Mouse (Mus musculus): ENCODE measurements around the gene Swi5. TPM values are rescaled to one million over a fixed set of nuclear protein-coding genes. Genes with fewer than 3 reads are reported as not detected.

Swi5 gene
- 100 to 1,000 TPM; 213 to 214 TPM for total RNA-seq (2021)

GRCm38 (mm10) chr2:32287923-32288367, at the start of gene Swi5:
TSS of gene Swi5 (minus strand) at chr2:32288075.
- DNase-seq (ENCODE audit: low spot score in 2 of 2): peak; percentile 97 to 99
- intact Hi-C loops (cut with DNase I): loop anchor here (1.0 to 5.0 kb wide), 2 partner anchors 28 to 151 kb away; partner anchors contain the start of gene Uck1

GRCm38 (mm10) chr2:32335888-32336287, 48.0 kb upstream of the Swi5 start:
- intact Hi-C loops (cut with DNase I): no loop called here
- no peak for DNase-seq (ENCODE audit: low spot score in 2 of 2)

GRCm38 (mm10) chr2:32332159-32332558, 44.3 kb upstream of the Swi5 start:
- intact Hi-C loops (cut with DNase I): no loop called here
- no peak for DNase-seq (ENCODE audit: low spot score in 2 of 2)

DNA sequence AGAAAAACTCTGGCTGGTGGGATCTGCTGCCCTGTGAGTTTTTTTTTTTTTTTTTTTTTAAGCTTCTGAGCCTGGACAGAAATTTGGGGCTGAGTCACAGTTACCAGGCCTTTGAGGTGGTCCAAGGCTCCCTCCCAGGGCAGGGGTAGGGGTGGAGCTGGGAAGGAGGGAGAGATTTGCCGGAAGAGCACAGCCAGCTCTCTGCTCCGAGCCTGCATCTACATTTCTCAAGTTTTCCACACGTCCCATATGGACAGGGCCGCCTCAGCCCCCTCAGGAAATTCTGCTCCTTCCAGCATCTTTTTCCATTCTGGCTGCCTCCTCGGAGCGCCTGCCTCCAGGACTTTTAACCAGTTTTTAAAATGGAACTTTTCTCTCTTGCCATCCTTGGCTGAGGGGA, 41.7 kb upstream of the Swi5 start:
- intact Hi-C loops (cut with DNase I): no loop called here
- peak in 1 of 2 experiments; percentile 73 for DNase-seq (ENCODE audit: low spot score in 2 of 2)

- intact Hi-C loops (cut with DNase I): no loop called here
Measured at GRCm38 (mm10) chr2:32328911-32329460, 41.1 kb upstream of the Swi5 start.

DNA sequence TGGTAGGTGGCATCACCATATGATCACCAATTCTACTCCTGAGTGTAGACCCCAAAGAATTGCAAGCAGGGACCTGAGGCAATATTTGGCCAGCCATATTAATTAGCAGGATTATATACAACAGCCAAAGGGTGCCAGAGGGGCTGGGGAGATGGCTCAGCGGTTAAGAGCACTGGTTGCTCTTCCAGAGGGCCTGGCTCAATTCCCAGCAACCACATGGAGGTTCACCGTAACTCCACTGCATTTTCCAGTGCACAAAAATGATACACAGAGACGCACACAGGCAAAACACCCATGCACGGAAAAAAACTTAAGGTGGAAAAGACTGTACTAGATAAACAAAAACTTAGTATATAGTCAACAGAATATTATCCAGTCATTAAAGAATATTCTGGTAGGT, 39.3 kb upstream of the Swi5 start:
- no peak for DNase-seq (ENCODE audit: low spot score in 2 of 2)
- intact Hi-C loops (cut with DNase I): no loop called here

More at GRCm38 (mm10) chr2:32328911-32329460, 41.1 kb upstream of the Swi5 start:
- no peak for DNase-seq (ENCODE audit: low spot score in 2 of 2)

GRCm38 (mm10) chr2:32325342-32325741, 37.5 kb upstream of the Swi5 start:
- intact Hi-C loops (cut with DNase I): no loop called here
- DNase-seq (ENCODE audit: low spot score in 2 of 2): no peak

DNA sequence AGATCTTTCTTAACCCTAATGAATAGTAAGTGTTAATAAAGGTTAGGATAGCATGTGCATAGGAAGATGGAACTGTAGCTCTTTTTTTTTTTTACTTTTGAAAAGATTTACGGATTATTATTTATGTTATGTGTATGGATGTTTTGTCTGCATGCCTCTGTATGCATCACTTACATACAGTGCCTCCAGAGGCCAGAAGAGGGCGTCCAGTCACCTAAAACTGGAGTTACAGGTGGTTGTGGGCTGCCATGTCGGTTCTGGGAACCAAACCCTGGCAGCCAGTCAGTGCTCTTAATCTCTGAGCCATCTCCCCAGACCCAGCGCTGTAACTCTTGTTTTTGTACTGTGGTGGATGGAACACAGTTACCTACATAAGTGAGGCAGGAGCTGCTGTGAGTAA, 36.4 kb upstream of the Swi5 start:
- intact Hi-C loops (cut with DNase I): no loop called here
- no peak for DNase-seq (ENCODE audit: low spot score in 2 of 2)

GRCm38 (mm10) chr2:32322754-32323741, 35.2 kb upstream of the Swi5 start:
- no peak for DNase-seq (ENCODE audit: low spot score in 2 of 2)
- intact Hi-C loops (cut with DNase I): no loop called here

- no peak for DNase-seq (ENCODE audit: low spot score in 2 of 2)
- intact Hi-C loops (cut with DNase I): no loop called here
Measured at GRCm38 (mm10) chr2:32321591-32322298, 33.9 kb upstream of the Swi5 start.

- intact Hi-C loops (cut with DNase I): no loop called here
- DNase-seq (ENCODE audit: low spot score in 2 of 2): no peak
Measured at GRCm38 (mm10) chr2:32320721-32321120, 32.8 kb upstream of the Swi5 start.

- intact Hi-C loops (cut with DNase I): no loop called here
- DNase-seq (ENCODE audit: low spot score in 2 of 2): no peak
Measured at GRCm38 (mm10) chr2:32319586-32320580, 32.0 kb upstream of the Swi5 start.

DNA sequence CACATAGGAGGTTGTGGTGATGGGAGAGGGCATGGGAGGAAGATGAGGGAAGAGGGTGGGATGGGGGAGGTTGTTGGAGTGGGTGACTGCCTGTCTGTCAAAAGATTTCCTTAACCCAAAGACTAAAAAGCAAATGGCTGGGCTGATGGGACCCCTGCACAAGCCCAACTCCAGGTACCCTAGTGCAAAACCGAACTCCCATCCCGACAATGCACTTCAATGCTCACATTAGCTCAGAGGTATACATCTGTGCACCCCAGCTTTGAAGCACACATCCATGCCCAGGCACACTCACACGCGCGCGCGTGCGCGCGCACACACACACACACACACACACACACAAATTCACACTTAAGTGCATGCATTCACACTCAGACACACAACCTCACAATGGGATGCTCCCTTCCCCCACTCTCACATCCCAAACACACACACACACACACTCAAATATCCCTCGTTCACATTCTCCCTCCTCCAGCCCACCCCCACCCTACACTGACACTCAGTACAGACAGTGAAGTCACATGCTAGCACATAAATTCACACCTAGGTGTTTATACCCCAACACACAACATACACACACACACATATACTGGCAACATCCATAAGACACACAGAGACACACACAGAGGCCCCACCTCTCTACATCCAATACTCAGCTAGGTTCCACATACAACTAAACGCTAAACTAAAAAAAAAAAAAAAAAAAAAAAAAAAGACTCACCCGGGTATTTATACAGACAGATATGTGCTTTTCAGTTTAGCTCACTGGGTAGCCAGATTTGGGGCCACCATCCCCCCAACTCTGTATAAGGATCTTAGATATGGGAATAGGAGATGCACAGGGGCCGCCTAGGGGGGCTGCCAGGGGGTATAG, 31.1 kb upstream of the Swi5 start:
- no peak for DNase-seq (ENCODE audit: low spot score in 2 of 2)
- intact Hi-C loops (cut with DNase I): no loop called here

- intact Hi-C loops (cut with DNase I): no loop called here
- no peak for DNase-seq (ENCODE audit: low spot score in 2 of 2)
Measured at GRCm38 (mm10) chr2:32317791-32318417, 30.0 kb upstream of the Swi5 start.

DNA sequence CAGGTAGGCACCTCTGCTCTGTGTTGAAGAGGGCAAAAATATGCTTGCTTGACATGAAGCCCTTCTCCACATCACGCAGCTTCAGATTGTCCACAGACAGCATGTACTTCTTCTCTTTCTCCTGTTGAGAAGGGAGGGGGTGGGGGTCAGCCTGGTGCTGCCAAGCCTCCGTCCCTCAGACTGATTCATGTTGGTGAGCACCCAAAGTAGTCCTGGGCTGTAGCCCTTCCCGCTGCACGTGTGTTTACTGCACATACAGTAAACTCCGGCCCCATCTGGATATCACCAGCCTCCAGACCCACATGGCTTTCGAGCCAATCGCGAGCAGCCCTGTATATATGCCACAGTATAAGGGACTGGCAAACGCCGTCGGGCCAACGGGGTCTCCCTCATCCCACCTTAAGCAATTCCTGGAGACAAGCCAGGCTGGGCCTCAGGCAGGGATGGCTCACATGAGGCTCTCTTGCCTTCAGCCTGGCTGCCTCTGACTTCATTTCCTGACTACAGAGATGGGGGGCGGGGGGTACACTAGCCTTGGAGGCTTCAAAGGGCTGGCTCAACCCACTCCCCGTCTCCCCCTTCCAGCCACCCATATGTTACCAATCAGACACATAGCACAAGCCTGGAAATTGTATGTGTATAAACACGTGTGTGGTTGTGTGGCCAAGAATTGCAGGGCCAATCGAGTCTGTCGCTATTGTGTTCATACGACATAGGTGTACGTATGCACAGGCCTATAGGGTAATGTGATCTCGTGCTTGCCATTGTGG, 29.2 kb upstream of the Swi5 start:
- intact Hi-C loops (cut with DNase I): no loop called here

GRCm38 (mm10) chr2:32315751-32316150, 27.9 kb upstream of the Swi5 start:
- intact Hi-C loops (cut with DNase I): no loop called here
- peak in 1 of 2 experiments; percentile 70 for DNase-seq (ENCODE audit: low spot score in 2 of 2)

More for the DNA sequence above, 29.2 kb upstream of the Swi5 start:
- no peak for DNase-seq (ENCODE audit: low spot score in 2 of 2)

DNA sequence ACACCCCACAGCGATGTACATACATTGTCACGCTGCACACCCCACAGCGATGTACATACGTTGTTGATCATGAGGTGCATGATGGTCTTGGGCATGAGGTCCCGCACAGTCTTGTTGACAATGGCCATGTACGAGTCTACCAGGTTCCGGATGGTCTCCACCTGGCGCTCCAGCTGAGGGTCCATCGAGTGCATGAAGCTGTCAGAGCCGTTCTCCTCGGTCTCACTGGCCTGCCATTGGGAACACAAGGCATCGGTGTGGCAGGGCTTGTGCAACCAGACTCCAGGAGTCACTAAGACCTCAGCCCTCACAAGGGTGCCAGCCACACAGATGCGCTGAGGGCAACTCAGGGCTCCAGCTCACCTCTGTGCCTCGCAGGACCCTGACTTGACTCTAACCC, 27.0 kb upstream of the Swi5 start:
- intact Hi-C loops (cut with DNase I): no loop called here

More for the DNA sequence above, 27.0 kb upstream of the Swi5 start:
- no peak for DNase-seq (ENCODE audit: low spot score in 2 of 2)
